Mouse (Mus musculus) urinary bladder, postnatal 10 days (tissue): ENCODE results near the gene Plb1.

ENCODE experiments used
- DNase-seq: peaks from one replicate; pipeline ENCODE4 v3.0.0; 2022; ENCODE audit warnings: low spot score

The Plb1 gene

GRCm38 (mm10) chr5:32260751-32261150, 28.2 kb downstream of the Plb1 start:
- DNase-seq, result no peak

DNA sequence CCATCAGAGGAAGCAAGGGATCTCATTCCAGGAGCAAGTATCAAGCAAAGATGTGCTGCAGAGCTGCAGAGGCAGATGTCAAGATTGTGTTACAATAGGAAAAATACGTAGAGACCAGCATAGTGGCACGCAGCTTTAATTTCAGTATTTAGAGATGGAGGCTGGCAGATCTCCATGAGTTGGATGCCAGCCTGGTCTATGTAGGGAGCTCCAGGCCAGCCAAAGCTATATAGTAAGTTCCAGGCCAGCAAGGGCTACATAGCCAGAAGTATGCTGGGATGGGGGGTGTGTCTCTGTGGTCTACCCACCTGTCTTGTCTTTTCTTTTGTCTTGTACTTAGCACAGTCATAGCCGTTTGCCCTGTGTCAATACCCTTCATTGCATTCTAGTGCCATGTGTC, 28.7 kb downstream of the Plb1 start:
- DNase-seq, result no peak

DNA sequence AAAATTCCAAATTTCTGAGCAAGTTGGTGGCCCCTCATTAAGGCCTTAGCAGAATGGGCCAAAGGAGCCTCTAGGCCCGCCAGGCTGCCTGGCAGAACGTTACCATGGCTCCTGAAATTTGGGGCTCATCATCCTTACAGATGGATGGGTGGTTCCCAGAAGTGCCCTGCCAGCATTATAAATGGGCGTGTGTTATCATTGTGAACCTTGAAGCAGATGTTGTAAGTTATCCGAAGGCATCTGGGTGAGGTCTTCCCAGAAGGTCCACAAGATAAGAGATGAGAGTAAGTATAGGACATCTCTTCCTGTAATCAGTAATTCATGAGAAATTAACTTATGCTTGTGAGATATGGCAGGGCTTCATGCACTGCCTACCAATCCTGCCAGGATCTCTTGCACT, 30.0 kb downstream of the Plb1 start:
- DNase-seq, result no peak

GRCm38 (mm10) chr5:32272502-32272901, 40.0 kb downstream of the Plb1 start:
- DNase-seq, result no peak

GRCm38 (mm10) chr5:32278000-32278694, 45.6 kb downstream of the Plb1 start:
- no peak for DNase-seq

DNA sequence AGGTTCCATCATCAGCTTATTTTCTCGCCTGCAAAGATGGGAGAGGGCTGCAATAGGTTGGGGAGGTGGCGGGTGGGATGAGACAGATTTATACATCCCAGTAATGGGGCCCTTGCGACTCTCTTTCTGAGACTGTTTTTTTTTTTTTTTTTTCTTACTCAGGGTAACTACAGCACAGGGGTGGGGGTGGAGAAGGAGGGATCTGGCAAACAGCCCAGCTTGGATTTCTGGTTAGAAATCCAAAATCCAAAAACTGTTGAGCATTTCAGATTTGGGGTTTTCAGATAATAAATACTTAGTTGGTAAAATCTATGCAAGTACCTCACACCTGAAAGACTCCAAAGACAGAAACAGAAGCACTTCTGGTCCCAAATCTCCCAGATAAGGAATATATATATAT, 47.6 kb downstream of the Plb1 start:
- DNase-seq, result no peak

GRCm38 (mm10) chr5:32282345-32282744, 49.8 kb downstream of the Plb1 start:
- DNase-seq, result no peak

- no peak for DNase-seq
These were observed 50.9 kb downstream of the Plb1 start for GRCm38 (mm10) chr5:32283457-32283856.

DNA sequence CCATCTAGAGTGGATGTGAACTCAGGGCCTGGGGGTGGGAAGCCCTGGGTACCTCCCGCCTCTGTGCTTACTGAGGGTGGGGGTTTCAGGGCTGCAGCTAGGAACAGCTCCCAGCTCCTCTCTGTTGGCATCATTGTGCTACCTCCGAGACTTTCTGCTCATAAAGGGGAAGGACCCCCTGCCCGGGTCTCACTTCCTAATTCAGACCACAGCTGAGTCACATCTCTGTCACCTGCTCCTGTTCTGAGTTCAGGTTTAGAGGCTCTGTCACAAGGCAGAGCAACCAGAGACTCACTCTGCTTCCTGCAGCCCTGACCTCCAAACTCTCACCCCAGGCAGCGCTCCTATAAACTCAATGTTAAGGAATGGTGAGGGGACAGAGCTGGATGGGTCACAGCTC, 53.8 kb downstream of the Plb1 start:
- no peak for DNase-seq

DNA sequence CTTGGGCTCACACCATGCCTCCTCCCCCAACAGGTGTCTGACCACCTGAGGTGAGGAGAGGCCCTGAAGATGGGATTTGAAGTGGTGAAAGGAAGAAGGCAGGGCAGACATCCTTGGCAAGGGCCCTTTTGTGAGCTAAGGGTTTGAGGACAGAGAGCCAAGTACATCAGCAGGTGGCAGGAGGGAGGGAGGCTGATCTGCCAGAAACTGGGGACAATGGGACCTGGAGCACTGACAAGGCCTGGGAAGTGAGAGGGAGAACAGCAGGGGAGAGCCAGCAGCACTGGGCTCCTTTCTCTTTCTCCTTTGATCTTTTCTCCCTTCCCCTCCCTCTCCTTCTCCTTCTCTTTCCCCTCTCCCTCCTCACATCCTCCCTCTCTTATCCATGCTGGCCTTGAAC, 55.5 kb downstream of the Plb1 start:
- DNase-seq, result no peak

DNA sequence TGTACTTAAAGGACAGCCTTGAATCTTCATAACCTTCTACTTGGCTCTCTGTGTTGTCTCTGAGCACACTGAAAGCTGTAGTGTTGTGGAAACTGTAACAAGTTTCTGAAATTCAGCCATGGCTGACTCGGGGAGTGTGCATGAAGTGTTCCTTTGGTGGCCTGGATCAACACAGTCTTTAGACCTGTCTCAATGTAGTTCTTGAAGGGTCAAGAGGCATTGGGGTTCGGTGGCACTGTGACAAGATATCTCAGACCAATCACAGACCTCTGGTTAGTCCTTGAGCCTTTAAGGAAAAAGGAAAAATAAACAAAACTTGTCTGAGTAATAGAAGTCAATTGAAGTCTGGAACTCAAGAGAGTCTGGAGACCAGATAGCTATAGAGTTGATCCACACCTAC, 58.8 kb downstream of the Plb1 start:
- no peak for DNase-seq

DNA sequence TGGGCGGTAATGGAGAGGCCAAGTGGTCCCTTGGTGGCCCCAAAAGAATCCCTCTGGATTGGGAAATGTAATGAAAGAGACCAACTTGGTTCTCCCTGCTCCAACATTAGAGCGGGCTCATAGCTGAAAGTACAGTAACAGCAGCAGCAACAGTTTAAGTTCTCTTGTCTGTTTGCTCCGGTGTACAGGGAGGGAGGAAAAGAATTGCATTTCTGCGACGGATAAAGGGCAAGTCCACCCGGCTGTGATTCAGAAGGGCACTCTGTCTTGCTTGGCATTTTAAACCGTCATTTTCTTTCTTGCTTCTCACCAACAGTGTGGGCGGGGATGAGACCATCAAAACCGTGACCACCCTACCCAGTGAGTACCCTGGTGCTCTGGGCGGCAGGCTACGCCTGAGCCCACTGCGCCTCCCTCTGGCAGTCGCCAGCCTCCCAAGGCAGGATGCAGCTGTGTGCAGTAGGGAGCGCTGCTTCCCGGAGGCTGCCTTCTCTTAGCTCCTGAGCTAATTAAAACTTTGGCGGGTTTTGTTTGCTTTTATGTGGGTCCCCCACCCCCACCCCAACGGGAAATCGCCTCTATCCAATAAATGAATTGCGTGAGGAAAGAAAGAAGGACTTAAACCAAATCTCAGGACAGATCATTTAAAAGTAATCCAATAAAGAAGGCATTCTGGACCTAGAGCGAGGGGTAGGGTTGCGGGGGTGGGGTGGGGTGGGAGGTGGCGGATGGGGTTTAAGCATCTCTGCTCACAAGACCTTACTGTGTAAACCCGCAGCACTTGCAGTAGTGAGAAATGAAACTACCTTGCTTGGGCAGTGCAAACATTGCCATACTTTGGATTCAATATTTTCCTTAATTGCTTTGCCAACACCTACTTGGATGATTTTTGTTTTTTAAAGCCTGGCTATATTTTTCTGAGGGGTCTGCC, 70.7 kb downstream of the Plb1 start:
- no peak for DNase-seq

DNA sequence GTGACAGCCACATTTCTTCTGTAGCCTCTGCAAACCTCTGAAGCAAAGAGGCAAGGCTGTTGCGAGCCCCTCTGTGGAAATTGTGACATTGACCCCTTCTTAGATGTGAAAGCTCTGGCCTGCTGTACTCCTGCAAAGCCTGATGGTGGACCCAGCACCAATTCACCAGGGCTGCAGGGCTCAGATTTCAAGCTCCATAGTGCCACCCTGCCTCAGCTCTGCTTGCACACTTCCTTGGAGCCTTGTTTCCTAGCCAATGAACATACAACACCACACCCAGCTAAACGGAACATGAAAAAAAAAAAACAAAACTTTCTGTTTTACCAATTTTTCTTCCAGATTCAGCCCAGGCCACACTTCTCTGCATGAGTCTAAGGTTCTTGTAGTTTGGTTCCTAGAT, 74.6 kb downstream of the Plb1 start:
- DNase-seq, result no peak

- DNase-seq, result no peak
These were observed 76.1 kb downstream of the Plb1 start for GRCm38 (mm10) chr5:32308647-32309046.

DNA sequence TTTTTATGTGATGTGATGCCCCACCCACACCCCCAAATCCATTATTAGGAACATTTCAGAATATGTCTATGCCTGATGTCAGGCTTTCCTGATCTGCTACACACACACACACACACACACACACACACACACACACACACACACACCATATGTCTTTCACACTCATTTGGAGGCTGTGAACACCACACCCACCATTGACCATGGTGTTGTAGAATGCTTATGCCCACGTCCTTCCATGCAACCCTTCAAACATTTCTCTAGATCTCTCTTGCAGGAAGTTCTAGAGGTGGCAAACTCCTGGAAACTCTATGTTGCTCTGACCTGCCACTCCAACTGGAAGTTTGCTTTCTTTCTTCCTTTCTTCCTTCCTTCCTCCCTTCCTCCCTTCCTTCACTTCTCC, 77.2 kb downstream of the Plb1 start:
- no peak for DNase-seq

- no peak for DNase-seq
These were observed 78.3 kb downstream of the Plb1 start for GRCm38 (mm10) chr5:32310802-32311201.

DNA sequence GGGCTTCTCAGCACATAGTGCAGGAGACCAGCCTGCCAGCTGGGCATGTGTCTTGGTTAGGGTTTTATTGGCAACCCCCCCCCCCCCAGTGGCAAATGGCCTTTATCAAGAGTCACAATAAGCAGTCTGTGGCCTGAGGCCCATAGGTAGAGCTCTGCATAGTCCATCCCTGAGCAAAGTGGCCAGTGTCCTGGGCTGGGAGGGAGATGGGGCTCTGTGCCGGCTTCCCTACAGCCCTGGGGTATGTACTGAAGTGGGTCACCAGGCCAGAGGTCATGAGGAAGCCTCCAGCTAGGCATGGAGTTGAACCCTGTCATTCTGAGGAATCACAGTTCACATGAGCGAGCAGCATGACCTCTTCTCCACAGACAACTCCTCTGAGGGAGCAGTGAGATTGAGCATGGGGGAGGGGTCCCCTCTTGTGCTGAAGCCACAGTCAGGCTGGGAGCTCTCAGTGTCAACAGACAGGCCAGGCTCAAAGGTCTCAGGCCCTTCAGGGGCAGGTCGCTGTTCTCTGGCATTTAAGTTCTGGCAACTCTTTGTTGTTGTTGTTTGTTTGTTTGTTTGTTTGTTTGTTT, 79.2 kb downstream of the Plb1 start:
- no peak for DNase-seq

- no peak for DNase-seq
These were observed 81.2 kb downstream of the Plb1 start for GRCm38 (mm10) chr5:32313671-32314070.

DNA sequence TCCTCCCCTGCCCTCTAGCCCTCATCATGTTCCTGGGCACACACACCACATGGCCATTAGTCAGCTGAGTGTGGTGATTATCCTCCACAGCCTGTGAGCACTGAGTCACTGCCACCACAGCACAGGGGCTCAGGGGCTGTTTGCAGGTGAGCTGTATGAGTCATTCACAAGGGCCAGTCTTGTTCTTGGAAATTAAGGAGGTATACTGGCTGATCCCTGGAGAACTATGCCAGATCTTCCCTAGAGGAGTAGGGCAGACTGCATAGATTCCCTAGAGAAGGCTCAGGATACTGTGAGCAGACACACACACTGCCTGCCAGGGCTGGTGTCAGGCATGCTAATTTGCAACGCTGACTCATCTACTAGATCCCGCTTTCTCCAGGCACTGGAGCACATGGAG, 82.2 kb downstream of the Plb1 start:
- DNase-seq, result no peak

DNA sequence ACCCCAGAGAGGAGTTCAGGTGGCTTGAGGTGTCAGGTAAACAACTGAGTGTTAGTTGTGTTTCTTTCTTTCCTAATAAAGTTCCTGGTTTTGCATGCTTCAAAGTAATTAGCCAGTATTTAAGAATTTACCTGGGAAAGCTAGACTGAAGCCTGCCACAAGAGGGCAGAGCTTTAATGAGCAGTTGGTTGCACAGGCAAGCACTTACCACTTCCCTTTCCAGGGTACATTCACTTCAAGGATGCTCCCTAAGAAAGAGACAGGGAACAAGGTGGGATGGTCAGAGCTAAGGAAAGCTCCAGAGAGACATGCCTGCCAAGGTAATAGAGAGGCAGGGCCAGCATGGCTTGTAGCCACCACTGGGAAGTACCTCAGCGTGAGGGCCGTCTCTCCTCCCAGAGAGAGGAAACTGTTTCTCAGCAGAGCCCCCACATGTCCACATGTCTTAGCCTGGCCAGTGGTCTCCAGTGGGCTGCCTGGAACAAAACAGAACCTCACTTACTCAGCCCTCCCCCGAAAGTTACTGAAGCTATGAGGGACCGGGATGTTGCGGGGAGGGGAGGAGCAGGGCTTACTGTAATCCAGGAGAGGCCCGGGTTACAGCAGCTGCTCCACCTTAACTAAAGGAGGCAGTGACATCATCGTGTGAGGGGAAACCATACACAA, 89.8 kb downstream of the Plb1 start:
- DNase-seq, result no peak

DNA sequence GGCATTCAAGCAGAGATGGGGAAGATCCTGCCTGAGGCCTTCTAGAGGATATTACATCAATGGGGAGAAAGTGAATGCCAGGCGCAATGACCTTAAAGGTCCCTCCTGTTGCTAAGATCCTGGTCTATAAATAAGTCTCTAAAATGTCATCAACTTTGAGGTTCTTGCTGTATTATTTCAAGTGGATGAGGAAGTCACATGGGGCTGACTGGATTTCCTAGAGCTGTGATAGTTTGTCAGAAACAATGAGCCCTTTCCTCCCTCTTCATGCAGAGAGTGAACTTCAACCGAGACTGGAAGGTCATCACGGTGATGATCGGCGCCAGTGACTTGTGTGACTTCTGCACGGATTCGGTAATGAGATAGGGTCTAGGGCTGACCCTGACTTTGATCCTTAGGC, 95.6 kb downstream of the Plb1 start:
- DNase-seq, result no peak

DNA sequence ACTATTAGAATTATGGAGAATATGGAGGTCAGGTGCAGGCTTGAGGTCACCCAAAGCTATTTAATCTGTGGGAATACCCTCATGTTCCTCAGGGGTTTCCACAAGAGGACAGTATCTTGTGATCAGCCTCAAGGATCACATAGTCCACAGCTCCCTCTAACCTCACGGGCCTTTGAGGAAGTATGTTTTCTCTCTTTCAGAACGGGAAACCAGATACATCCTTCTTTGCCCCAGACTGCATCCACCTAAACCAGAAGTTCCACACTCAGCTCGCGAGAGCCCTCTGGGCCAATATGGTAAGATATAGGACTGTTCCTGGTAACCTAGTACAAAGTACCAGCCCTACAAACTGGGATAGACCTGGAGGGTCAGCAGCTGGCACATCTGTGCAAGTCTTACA, 100.1 kb downstream of the Plb1 start:
- no peak for DNase-seq

DNA sequence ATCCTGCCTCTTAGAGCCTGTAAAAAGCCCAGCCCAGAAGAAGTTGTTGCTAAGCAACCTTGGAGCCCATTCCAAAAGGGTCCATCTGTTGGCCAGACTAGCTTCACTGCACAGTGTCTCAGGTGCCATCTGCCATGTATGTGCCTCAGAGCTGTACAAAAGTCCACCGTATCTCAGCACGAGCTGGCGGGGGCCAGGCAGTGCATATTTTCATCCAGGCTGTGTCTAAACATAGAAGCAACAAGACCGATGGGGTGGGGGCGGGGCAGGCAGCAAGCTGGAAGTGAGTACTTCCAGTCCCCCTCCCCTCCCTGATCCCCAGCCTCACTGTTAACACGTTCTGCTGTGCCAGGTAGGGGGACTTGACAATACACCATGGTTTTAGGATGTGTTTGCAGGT, 102.7 kb downstream of the Plb1 start:
- DNase-seq, result no peak
